Mouse (Mus musculus): ENCODE measurements around the gene Rras. TPM values are rescaled to one million over a fixed set of nuclear protein-coding genes. Genes with fewer than 3 reads are reported as not detected.

Gene Rras
- total RNA-seq, 1 experiment from 2014 or later, result 60.3 TPM

DNA sequence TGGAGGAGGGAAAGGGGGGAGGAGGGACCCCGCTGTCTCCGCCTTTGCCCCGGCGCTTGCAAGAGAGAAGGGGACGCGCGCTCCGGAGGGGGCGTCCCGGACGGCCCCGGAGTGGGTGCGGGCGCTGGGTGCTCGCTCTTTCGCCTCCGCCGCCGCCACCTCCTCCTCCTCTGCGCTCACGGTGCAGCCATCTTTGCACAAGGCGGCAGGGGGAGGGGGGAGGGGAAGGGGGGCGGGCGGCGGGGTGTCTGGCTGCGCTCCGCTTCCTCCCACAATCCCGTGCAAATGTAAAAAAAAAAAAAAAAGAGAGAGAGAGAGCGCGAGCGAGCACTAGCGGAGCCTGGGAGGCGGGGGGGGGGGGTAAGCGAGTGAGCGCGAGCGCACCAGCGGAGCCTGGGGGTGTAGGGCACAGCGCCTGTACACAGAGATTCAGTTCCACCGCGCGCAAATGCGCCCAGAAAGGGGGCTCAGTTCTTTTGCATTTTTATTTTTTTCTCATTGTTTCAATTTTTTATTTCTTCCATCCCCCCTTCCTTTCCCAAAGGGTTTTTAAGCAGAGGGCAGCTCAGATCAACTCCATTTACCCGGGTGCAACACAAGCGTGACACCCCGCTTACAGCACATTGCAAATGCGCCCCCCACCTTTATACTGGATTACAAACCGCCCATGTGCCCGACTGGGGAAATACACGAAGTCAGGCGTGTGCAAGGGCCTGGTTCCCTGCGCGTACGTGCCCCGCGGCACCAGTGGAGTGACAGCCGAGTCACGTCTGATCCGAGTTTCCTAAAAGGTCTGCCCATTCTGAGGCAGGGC lies 35.6 kb downstream of the Rras start:
- peak; percentile 85 for DNase-seq

DNA sequence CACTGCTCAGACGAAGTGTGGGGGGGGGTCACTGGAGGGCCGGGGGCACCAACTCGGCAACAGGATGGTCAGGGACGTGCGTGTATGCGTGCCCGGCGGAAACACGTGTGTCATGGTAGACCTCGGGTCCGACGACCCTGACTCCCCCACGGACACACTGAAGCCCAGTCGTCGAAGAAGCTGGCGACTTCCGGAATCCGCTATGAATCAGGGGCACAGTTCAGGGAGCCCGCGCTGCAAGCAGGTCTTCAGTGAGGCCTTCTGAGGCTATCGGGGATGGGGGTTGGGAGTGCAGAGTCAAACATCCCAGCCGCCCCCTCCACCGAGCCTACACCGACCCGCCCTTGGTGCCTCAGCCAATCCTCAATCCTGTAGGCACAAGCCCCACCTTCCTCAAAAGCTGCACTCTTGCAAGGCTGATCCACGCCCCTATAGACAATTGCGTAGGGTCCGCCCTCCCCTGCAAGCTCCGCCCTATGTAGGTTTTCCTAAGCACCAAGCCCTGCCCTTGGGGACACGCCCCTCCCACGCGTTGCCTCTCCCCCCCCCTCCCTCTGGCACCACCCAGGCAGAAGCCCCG lies 36.3 kb downstream of the Rras start:
- peak; percentile 97 for DNase-seq

DNA sequence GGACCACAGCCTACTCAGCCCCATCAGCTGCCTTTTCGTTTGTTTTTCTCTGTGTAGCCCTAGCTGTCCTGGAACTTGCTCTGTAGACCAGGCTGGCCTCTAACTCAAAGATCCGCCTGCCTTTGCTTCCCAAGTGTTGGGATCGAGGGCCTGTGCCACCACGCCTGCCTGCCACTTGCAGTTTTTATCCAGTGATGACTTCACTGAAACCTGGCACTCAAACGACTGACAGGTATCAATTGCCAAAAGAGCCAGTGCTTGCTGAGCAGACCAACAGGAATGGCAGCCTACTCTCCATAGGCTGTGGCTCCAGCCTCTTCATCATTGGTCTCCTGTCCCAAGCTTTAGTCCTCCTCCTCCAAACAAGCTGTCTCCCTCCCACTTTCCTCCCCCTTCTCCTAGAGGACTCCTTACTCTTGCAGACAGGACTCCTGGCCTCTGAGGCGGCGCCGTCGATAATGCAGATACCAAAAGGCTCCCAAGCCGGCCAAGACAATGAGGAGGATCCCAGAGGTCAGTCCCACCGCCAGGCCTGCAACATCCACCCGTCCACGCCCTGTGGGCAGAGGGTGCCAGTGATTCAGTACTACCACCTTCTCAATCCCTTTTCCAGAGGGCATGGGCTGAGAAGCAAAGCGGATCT lies 38.7 kb downstream of the Rras start:
- no peak for DNase-seq

DNA sequence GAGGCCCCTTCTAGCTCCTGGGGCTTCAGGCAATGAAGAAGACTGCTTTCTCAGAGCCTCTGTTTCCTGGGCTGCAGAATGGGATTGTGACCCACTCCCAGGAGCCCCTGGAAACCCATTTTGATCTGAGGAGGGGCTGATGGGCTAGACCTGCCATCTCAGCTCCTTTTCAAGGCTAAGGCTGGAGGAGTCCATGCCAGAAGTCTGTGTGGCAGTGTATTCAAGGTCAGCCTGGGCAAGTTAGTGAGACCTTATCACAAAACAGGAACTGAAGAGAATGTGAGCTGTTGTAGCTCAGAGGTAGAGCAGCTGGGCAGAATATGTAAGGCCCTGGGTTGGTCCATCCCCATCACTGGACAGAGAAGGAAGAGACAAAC lies 39.2 kb downstream of the Rras start:
- no peak for DNase-seq

DNA sequence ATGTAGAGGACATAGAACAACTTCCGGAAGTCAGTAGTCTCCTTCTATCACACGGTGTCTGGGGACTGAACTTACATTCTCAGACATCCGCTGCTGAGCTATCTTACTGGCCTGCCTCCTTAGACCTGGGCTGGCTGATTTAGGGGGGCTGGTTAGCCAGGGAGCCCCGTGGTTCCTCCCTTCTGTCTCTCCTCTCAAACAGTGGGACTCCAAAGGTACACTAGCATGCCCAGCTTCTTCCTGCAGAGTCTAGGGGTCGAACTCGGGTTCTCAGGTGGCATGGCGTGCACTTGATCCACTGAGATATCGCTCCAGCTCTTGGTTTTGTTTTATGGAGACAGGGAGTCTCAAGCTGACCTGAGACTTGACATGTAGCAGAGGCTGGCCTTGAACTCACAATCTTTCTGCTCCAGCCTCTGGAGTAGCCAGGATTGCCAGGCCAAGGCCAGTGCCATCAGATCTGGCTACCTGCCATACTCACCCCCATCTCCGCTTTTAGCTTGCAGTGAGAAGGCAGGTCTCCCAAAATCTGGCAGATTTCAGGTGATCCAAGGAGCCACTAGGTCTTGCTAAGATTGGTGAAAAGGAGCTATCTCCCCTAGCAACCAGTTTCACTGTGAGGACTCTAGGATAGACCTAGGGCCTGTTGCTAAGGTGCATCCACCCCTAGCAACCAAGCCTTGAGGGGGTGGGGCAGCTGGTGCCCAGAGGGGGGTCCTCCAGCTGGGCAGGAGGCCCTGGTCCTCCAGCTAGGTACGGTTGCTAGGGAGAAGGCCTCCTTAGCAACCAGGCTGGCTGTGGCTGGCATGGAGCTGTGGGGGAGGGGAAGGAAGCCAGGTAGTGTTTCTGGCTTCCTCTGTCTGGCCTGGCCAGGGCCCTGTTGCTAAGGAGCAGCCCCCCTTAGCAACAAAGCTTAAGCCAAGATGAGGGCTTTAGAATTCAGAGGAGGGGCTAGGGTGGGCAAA lies 41.1 kb downstream of the Rras start:
- DNase-seq, result peak; percentile 45

DNA sequence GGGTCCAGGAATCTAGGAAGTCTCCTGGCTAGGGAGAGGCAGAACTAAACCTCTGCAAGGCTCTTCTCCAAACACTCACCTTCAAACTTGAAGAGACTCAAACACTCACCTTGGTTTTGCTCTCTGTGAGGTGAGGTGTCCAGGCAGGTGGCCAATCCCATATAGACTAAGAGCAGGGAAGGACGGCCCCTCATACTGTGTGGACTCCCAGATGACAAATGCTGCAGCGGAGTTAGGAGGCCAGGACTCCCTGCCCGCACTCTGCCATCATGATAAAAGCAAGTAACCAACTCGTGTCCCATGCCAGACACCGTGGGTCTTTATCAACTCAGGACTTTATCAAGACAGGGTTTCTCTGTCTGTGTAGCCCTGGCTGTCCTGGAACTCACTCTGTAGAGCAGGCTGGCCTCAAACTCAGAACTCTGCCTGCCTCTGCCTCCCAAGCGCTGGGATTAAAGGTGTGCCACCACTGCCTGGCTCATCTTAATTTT lies 42.9 kb downstream of the Rras start:
- no peak for DNase-seq

DNA sequence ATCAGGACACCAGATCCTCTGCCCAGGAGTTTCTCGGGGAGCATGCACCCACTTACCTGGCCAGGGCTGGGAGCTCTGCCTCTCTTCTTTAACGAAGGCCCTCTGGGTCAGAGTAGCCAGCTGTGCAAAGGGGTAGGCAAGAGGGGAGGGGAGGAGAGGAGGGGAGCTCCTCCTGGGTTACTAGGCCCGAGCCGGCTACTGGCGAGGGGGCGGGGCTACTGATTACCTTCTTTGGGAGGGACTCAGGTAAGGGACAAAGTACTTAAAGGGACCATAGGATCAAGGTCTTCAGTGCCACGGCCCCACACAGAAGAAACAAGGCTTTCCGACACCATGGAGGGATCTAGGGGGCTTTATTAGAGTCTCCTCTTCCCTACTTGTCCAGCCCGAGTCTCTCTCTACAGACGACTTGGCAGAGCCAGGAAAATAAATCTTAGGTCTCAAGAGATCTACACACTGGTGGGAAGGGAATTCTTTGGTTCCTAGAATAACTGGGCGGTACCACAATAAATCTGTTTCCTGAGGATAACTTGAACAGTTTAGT lies 43.8 kb downstream of the Rras start:
- peak; percentile 55 for DNase-seq

DNA sequence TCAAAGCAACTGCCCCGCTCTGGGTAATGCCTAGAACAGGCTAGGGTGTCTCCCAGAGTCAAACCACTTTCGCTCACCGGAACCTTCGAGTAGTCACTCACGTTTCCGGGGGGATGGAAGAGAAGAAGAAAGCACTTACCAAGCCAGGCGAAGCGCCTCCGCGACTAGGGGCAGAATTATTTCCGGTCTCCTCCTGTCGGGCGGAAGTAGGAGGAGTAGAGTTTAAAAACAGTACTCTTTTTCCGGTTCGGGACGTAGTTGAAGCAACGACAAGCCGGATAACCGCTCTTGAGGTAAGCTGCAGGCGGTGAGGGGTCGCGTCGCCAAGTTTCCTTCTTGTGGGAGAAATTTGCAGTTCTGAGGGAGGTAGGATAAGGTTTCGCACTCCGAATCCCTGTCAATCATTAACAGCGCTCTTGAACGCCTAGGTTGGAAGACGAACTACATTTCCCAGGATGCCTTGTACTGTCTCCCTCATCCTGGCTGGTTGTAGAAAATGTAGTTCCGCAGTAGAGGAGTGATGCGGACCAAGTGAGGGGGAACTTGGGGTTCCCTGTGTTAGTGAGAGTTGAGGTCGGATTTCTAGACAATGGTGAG lies 44.6 kb downstream of the Rras start, which contains the start of the genes Nosip and Prrg2:
Gene Nosip, plus strand, starts transcription at position 191 of the 597 bp plus-strand sequence.
Gene Prrg2, minus strand, starts transcription at position 439 of the 597 bp plus-strand sequence.
- DNase-seq, result peak; percentile 96

DNA sequence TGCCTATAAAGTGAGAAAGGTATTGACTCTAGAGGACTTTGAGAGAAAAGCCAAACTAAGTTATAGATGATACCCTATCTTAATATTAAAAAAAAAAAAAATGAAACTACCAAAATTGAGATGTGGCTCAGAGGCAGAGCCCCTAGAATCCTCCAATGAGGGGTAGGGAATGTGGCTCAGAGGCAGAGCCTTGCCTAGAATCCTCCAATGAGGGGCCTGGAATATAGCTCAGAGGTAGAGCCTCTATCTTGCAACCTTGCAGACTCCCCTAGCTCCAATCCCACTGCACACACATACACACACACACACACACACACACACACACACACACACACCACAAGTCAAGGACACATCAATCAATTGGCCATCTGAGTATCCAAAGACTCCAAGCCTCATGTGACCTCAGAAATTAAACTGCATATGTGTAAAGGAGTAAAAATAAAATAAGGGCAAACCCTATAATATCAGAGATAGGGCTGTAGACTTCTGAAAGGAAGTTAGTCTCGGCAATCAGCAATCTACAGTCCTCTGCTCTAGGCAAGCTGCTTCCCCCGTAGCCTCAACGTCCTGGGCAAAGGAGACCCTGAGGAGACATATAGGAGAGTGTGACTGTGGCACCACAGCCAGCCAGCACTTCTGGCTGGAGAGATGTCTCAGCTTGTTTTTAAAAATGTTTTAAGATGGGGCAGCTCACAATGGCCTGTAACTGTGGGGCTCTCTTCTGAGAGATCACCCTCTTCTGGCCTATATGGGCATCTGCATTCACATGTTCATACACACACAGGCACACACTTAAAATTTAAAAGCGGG lies 49.6 kb downstream of the Rras start:
- no peak for DNase-seq

DNA sequence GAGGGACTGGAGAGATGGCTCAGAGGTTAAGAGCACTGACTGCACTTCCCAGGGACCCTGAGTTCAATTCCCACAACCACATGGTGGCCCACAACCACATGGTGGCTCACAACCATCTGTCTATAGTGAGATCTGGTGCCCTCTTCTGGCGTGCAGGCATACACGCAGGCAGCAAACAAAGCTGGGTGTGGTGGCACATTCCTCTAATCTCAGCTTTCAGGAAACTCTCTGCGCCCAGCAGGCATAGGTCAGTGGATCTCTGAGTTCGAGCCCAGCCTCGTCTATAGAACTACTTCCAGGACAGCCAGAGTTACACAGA lies 50.2 kb downstream of the Rras start:
- peak; percentile 77 for DNase-seq

DNA sequence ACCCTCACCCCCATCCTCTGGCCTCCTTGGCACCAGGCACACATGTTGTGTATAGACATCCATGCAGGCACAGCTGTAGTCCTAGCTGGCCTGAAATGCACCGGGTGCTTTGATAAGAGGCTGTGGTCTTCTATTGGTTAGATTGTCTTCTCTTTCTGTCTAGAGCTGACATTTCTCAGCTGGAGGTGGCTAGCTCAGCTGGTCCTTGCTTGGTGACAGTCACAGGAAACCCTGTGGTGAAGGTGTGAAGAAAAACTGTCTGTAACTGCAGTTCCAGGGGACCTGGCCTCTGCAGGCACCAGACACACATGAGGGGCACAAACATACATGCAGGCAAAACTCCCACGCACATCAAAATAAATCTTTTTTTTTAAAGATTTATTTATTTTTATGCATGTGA lies 51.9 kb downstream of the Rras start:
- no peak for DNase-seq

Small RNA genes within 50 kb of the gene (microRNA-seq; reads per million reads assigned to microRNA genes)
- gene Mir7054, result 0.85 to 2.3 reads per million in 2 experiments

Other genes starting within 250 kb of the Rras start
- 45.7 and 59.1 TPM in 2 replicates for gene Nup62, start 201.9 kb upstream of the Rras start, total RNA-seq (2021)
- gene Il4i1, start 201.6 kb upstream of the Rras start, total RNA-seq (2021), result 2.0 and 13.8 TPM in 2 replicates
- gene Atf5, start 201.3 kb upstream of the Rras start, total RNA-seq (2021), result 147 and 165 TPM in 2 replicates
- 90.6 and 104 TPM in 2 replicates for gene Akt1s1, start 169.0 kb upstream of the Rras start, total RNA-seq (2021)
- 58.8 and 66.1 TPM in 2 replicates for gene Tbc1d17, start 168.9 kb upstream of the Rras start, total RNA-seq (2021)
- gene Pnkp, start 160.8 kb upstream of the Rras start, total RNA-seq (2021), result 35.2 and 45.1 TPM in 2 replicates
- 239 and 241 TPM in 2 replicates for gene Ptov1, start 148.2 kb upstream of the Rras start, total RNA-seq (2021)
- gene Med25, start 125.2 kb upstream of the Rras start, total RNA-seq (2021), result 75.3 and 87.2 TPM in 2 replicates
- 23.5 and 24.8 TPM in 2 replicates for gene Fuz, start 121.9 kb upstream of the Rras start, total RNA-seq (2021)
- 81.2 and 83.2 TPM in 2 replicates for gene Ap2a1, start 88.5 kb upstream of the Rras start, total RNA-seq (2021)
- gene Tsks, start 74.8 kb upstream of the Rras start, total RNA-seq (2021), result not detected in 2 replicates
- 9.6 and 12.4 TPM in 2 replicates for gene Cpt1c, start 43.1 kb upstream of the Rras start, total RNA-seq (2021)
- gene Prmt1, start 31.4 kb upstream of the Rras start, total RNA-seq (2021), result 224 and 250 TPM in 2 replicates
- 95.1 and 108 TPM in 2 replicates for gene Irf3, start 20.3 kb upstream of the Rras start, total RNA-seq (2021)
- 16.1 and 16.6 TPM in 2 replicates for gene Bcl2l12, start 19.2 kb upstream of the Rras start, total RNA-seq (2021)
- 76.3 and 77.2 TPM in 2 replicates for gene Scaf1, start 1.6 kb upstream of the Rras start, total RNA-seq (2021)
- 42.6 and 44.6 TPM in 2 replicates for gene Prr12, start 34.9 kb downstream of the Rras start, total RNA-seq (2021)
- gene Nosip, start 44.5 kb downstream of the Rras start, total RNA-seq (2021), result 41.6 and 47.5 TPM in 2 replicates
- gene Prrg2, start 44.7 kb downstream of the Rras start, total RNA-seq (2021), result 16.0 and 16.3 TPM in 2 replicates
- gene Rcn3, start 74.3 kb downstream of the Rras start, total RNA-seq (2021), result 38.2 and 39.1 TPM in 2 replicates
- gene Fcgrt, start 85.9 kb downstream of the Rras start, total RNA-seq (2021), result 138 and 152 TPM in 2 replicates
- 1,189 and 1,386 TPM in 2 replicates for gene Rps11, start 106.5 kb downstream of the Rras start, total RNA-seq (2021)
- 1,693 and 2,079 TPM in 2 replicates for gene Rpl13a, start 110.8 kb downstream of the Rras start, total RNA-seq (2021)
- gene Gm45713, start 118.3 kb downstream of the Rras start, total RNA-seq (2021), result not detected in 2 replicates
- 13.3 and 25.0 TPM in 2 replicates for gene Flt3l, start 118.5 kb downstream of the Rras start, total RNA-seq (2021)
- 55.6 and 58.5 TPM in 2 replicates for gene Pih1d1, start 136.3 kb downstream of the Rras start, total RNA-seq (2021)
- gene Aldh16a1, start 136.6 kb downstream of the Rras start, total RNA-seq (2021), result 59.8 and 59.9 TPM in 2 replicates
- 0.22 and 0.79 TPM in 2 replicates for gene Slc17a7, start 146.0 kb downstream of the Rras start, total RNA-seq (2021)
- gene Gfy, start 161.6 kb downstream of the Rras start, total RNA-seq (2021), result not detected in 2 replicates
- not detected in 2 replicates for gene Pth2, start 163.0 kb downstream of the Rras start, total RNA-seq (2021)
- 0.22 and 0.23 TPM in 2 replicates for gene Ccdc155, start 186.9 kb downstream of the Rras start, total RNA-seq (2021)
- 0.98 TPM in 1 of 2 replicates, not detected in the other for gene Dkkl1, start 194.2 kb downstream of the Rras start, total RNA-seq (2021)
- gene Tead2, start 197.8 kb downstream of the Rras start, total RNA-seq (2021), result 17.8 and 19.2 TPM in 2 replicates
- gene Cd37, start 221.2 kb downstream of the Rras start, total RNA-seq (2021), result 7.3 and 40.7 TPM in 2 replicates
- not detected in 2 replicates for gene Slc6a16, start 223.1 kb downstream of the Rras start, total RNA-seq (2021)